Mouse (Mus musculus): ENCODE results near the gene Tmem25.

DNA sequence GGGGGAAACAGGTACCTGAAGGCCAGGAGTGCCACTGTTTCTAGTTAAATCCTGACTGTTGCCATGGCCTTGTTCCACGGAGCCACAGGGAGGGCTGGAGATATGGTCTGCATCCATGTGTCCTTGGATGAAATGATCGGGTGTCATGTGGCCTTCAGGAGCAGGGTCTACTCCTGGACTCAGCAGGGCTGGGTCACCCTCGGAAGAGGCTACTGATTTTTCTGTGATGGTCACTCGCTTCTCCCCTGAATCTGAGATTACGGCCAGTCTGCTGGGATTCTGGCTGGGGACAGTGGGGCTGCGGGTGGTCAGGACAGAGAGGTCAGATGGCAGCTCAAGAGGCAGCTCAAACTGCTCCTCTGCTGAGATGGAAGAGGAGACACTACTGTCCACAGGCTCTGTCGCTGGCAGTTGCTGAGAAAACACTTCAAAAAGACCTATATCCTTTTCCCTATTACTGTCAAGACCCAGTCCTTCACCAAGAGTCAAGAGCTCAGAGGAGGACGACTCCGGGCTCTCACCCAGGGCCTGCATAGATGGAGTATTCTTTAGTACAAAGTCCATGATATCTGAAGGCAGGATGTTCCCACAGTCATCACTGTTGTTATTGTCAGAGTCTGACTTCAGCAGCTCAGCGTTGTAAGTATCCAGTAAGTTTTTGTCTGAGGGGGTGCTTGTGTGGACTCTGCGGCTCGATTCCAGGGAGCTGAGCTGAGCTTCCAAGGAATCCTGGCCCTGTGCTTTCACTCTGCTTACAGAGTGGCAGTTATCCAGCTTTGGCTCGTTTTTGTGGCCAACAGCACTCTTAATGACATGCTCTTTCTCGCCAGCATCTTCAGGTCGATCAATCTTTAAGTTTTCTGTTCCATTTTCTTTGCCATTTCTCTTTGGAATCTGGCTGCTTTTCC lies 21.1 kb upstream of the Tmem25 start:
- TF ChIP-seq CTCF (IDR thresholded peaks at IDR 0.05; ENCODE audit: extremely low read depth, insufficient read length, insufficient replicate concordance, low read depth, low read length) = no peak
- no peak for TF ChIP-seq POLR2A (IDR thresholded peaks at IDR 0.05; ENCODE audit: low read depth, low read length)
